Mouse (Mus musculus) stomach, postnatal 0 days (tissue): ENCODE measurements around the gene Ppp1r16b. TPM values are rescaled to one million over a fixed set of nuclear protein-coding genes. Genes with fewer than 3 reads are reported as not detected.
A peak's percentile ranks its signal among the peaks of the same experiment; 100 is the strongest.

Experiments
- ATAC-seq: fragments of 200-750 bp; cut with Nextera tagmentation; 2 replicates; pipeline ENCODE4 v1.8.0; 2017; ENCODE audit not compliant: low FRiP score, low TSS enrichment
- DNase-seq: peaks from one replicate; pipeline ENCODE4 v3.0.0-alpha.2; 2016; ENCODE audit warnings: low spot score
- H3K27ac ChIP-seq: fragments of 300-500 bp; sonication (generic); replicated peaks from 2 replicates; pipeline ENCODE4 v1.5.1; 2014; ENCODE audit warnings: mild to moderate bottlenecking, control low read depth
- H3K27me3 ChIP-seq: fragments of 300-500 bp; sonication (generic); 2 replicates; pipeline ENCODE4 v1.6.1; 2014; ENCODE audit warnings: low read length; ENCODE audit not compliant: control insufficient read depth, insufficient read depth
- H3K36me3 ChIP-seq: fragments of 300-500 bp; sonication (generic); 2 replicates; pipeline ENCODE4 v1.6.1; 2014; ENCODE audit warnings: low read length, mixed read lengths; ENCODE audit not compliant: control insufficient read depth, insufficient read depth
- H3K4me1 ChIP-seq: fragments of 300-500 bp; sonication (generic); replicated peaks from 2 replicates; pipeline ENCODE4 v1.6.1; 2014; ENCODE audit warnings: antibody characterized with exemption; ENCODE audit not compliant: control insufficient read depth, insufficient read depth
- H3K4me2 ChIP-seq: fragments of 300-500 bp; sonication (generic); replicated peaks from 2 replicates; pipeline ENCODE4 v1.6.1; 2014; ENCODE audit warnings: low read depth, mild to moderate bottlenecking, control low read depth, moderate library complexity
- H3K4me3 ChIP-seq: fragments of 300-500 bp; sonication (generic); 2 replicates; pipeline ENCODE4 v1.5.1; 2014; ENCODE audit warnings: low read depth, low read length, control low read depth
- H3K9ac ChIP-seq: fragments of 300-500 bp; sonication (generic); 2 replicates; pipeline ENCODE4 v1.6.1; 2014; ENCODE audit warnings: mild to moderate bottlenecking, low read length, control low read depth, mixed read lengths
- H3K9me3 ChIP-seq: fragments of 300-500 bp; sonication (generic); 2 replicates; pipeline ENCODE4 v1.6.1; 2016; ENCODE audit warnings: low read length; ENCODE audit not compliant: control insufficient read depth
- CTCF ChIP-seq: IDR thresholded peaks from 2 replicates; pipeline ENCODE4 v1.5.1; 2016; ENCODE audit warnings: antibody characterized with exemption, low read depth, mild to moderate bottlenecking, moderate library complexity
- EP300 ChIP-seq: optimal IDR thresholded peaks from 2 replicates; pipeline ENCODE3; 2016; ENCODE audit warnings: antibody characterized with exemption
- WGBS: fragments of 180-500 bp; shearing (Covaris S2); extraction: QIAGEN DNeasy Blood & Tissue Kit; methylation state at CpG from one replicate; pipeline ENCODE4 v1.1.7; 2014; 5-methylcytosine and 5-hydroxymethylcytosine counted together
- polyA plus RNA-seq: library from polyadenylated mRNA; unstranded; fragments of >200 nt; fragmentation: Nextera tagmentation; extraction: Ambion mirVana; gene quantifications from 2 replicates; pipeline ENCODE4 v1.2.1, GENCODE M21; 2015

Gene Ppp1r16b
- polyA plus RNA-seq, 1 experiment from 2014 or later: 2.1 TPM

DNA sequence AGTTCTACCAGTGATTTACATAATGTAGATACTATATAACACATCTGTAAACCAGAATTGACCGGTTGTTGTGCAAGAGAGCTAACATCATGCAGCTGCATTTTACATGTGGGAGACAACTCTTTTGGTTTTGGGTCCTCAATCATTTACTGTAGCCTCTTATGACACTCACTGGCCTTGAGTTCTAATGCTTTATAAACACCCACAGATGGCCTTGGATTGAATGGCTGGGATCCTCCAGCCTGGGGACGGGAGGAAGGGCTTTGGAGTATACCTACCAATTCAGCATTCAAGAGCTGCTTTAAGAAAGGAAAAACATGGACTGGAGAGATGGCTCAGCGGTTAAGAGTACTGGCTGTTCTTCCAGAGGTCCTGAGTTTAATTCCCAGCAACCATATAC is 5.9 kb upstream of the Ppp1r16b start:
- H3K9ac ChIP-seq: no peak overlapping the region
- no peak for ATAC-seq
- H3K27me3 ChIP-seq: no peaks in the 10 kb centered on the region
- 0 out of 2 replicates have a peak overlapping the region, but pooled peaks have one; percentile 30 for H3K27ac ChIP-seq
- DNase-seq: no peak
- H3K36me3 ChIP-seq: no peaks in the 10 kb centered on the region
- TF ChIP-seq CTCF (no peak), EP300 (no peak)
- H3K4me3 ChIP-seq: no peak overlapping the region
- no peak overlapping the region for H3K4me2 ChIP-seq
- H3K4me1 ChIP-seq: no peaks in the 10 kb centered on the region
- no peaks in the 10 kb centered on the region for H3K9me3 ChIP-seq
- WGBS: 55% methylated on average over 3 of the region's 3 CpGs

DNA sequence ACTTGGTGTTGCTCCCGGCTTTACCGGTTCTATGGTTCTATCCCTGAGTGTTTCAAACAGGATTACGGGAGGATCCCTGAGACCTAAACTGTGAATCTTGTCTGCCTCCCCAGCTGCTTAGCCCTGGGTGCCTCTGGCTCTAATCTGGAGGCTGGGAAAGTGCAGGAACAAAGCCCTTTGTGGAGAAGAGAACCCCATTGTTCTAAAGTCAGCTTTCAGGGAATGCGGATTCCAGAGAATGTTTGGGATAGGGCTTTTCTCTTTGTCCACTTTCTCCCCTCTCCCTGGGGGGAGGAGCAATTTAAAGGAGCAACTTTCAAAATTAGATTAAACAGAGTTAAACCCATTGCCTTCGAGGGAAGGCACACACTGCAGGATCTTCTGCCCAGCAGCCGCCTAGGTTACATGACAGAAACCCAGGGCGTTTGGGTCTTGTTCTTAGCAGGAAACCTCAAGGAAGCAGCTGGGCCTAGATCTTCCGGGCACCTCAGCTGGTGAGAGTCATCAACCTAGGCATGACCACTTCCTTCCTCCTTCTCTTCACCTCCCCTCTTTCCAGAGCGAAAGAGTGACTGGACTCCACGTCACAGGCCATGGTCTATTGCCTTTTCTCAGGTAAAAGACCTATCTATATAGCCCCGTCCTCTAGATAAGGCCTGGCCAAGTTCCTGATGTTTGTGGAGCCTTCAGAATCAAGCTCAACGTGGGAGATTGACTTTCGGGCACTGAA is 1.0 kb downstream of the Ppp1r16b start:
- no peak overlapping the region for H3K4me3 ChIP-seq
- no peak overlapping the region for H3K27ac ChIP-seq
- DNase-seq (no peak), ATAC-seq (no peak)
- 50% methylated on average over 13 of the region's 13 CpGs for WGBS
- H3K9me3 ChIP-seq: no peaks in the 10 kb centered on the region
- peaks cover 14% of the 10 kb centered on the region; the same call in 1 of the 2 replicates for H3K27me3 ChIP-seq
- no peaks in the 10 kb centered on the region for H3K36me3 ChIP-seq
- H3K9ac ChIP-seq: no peak overlapping the region
- TF ChIP-seq EP300 (no peak), CTCF (no peak)
- peaks cover 3% of the 10 kb centered on the region; the same call in 1 of the 2 replicates for H3K4me1 ChIP-seq
- no peak overlapping the region for H3K4me2 ChIP-seq

DNA sequence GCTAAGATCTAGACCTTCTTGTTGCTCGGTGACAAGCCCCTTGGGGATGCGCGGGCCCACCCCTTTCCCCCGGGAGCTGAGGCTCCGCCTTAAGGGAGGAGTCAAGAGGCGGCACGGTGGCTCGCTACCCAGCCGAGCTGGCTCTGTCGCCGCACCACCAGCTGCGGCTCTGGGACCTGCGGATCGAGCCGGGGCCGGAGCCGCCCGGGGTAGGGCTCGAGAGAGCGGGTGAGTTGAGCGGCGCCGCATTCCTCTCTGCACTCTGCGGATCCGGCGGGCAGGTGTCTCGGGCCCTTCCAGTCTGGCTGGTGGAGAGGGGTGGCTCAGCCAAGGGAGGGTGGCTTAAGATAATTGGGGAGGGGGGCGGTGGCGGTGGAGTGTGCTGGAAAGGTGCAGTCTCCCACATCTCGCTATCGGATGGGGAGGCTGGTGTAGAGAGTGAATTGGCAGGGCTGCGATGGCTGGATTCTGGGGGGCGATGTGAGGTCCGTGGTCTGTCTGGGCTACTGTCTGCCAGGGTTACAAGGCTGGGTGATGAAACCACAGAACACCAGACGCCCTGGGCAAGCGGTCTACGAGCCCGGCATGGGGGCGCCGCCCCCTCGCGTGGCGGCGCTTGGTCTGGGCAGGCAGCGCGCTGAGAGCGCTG is 1.9 kb downstream of the Ppp1r16b start:
- no peak for TF ChIP-seq EP300
- TF ChIP-seq CTCF: no peak
- Histone ChIP-seq H3K9me3 (no peaks in the 10 kb centered on the region), H3K4me3 (peak overlapping the region; percentile 44), H3K36me3 (no peaks in the 10 kb centered on the region), H3K27ac (peak overlapping the region; percentile 30; the same call in 1 of the 2 replicates), H3K27me3 (peaks cover 14% of the 10 kb centered on the region; the same call in 1 of the 2 replicates), H3K4me2 (peak overlapping the region; percentile 59), H3K4me1 (peaks cover 3% of the 10 kb centered on the region; the same call in 1 of the 2 replicates), H3K9ac (0 out of 2 replicates have a peak overlapping the region, but pooled peaks have one; percentile 31)
- DNase-seq (peak; percentile 34), ATAC-seq (peak; percentile 38)
- 1% methylated on average over 45 of the region's 47 CpGs for WGBS

DNA sequence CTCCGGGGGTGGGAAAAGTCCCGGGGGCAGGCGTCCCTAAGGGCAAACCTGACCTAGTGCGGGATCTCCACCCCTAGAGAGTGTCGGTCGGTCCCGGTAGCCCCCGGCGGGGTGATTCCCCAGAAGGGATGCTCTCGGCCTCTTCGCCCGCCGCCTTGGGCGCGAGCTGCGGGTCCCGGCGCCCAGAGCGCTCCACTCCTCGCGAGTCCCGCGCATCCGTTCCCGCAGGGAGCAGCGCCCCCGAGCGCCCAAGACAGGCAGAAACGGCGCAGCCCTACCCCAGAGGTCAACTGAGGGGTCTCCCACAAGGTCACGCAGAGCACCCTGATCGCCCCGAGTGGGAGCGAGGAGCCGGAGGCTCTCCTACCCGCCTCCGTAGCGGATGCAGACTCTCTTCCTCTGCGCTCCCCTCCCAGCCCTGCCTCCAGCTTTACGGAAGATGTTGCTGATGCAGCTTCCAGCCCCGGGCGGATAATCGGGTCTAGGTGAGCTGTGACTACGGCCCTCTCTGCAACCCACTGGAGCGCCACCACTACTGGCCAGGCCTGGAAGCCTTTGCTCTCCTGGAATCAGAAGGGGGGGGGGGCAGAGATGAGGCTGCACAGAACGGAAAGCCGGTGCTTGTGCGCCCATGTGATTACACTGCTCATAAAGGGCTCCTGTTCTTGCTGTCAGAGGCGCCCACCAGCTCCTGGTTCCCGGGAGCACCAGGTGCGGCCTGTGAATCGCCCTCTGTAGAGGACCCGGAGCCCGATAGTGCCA is 2.7 kb downstream of the Ppp1r16b start:
- H3K9me3 ChIP-seq: no peaks in the 10 kb centered on the region
- H3K4me1 ChIP-seq: peaks cover 3% of the 10 kb centered on the region; the same call in 1 of the 2 replicates
- peaks cover 14% of the 10 kb centered on the region; the same call in 1 of the 2 replicates for H3K27me3 ChIP-seq
- DNase-seq (no peak), ATAC-seq (peak; percentile 33)
- H3K4me3 ChIP-seq: peak overlapping the region; percentile 44
- no peak for TF ChIP-seq EP300
- TF ChIP-seq CTCF: peak; percentile 37
- H3K36me3 ChIP-seq: no peaks in the 10 kb centered on the region
- peak overlapping the region; percentile 59 for H3K4me2 ChIP-seq
- under 1% methylated on average over 53 of the region's 54 CpGs for WGBS
- 0 out of 2 replicates have a peak overlapping the region, but pooled peaks have one; percentile 31 for H3K9ac ChIP-seq
- H3K27ac ChIP-seq: 0 out of 2 replicates have a peak overlapping the region, but pooled peaks have one; percentile 18

DNA sequence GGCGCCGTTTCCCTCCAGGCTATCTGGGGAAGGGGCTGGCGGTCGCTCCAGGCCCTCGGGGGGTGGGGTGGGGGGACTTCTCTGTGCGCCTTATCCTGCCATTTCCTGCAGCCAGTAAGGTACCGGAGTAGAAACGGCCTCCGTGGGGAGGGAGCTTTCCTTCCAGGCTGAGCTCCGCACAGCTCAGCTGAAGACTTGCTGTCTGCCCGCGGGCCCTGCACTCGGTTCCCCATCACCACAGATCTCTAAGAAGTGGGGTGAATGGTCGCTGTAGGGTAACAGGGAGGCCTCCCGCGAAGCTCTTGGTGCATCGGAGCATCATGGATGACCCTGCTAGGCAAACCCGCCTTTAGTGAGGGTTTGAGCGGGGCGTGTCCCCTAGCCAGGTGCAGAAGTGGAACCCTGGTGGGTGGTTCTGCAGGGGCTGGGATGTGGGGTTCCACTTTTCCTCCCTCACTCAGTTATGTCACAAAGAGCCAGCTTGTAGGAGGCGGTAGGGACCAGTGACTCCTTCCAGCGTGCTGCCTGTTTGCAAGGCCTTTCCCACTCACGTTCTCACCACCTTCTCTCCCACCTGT is 3.3 kb downstream of the Ppp1r16b start:
- H3K4me1 ChIP-seq: peaks cover 3% of the 10 kb centered on the region; the same call in 1 of the 2 replicates
- H3K4me2 ChIP-seq: peak overlapping the region; percentile 59

More for the DNA sequence above, 3.3 kb downstream of the Ppp1r16b start:
- Histone ChIP-seq H3K27me3 (peaks cover 14% of the 10 kb centered on the region; the same call in 1 of the 2 replicates), H3K4me3 (peak overlapping the region; percentile 44), H3K9ac (no peak overlapping the region), H3K36me3 (no peaks in the 10 kb centered on the region), H3K9me3 (no peaks in the 10 kb centered on the region), H3K27ac (0 out of 2 replicates have a peak overlapping the region, but pooled peaks have one; percentile 18)
- no peak for TF ChIP-seq CTCF
- no peak for TF ChIP-seq EP300
- ATAC-seq (no peak), DNase-seq (no peak)
- 18% methylated on average over 23 of the region's 23 CpGs for WGBS
